Mouse (Mus musculus) forebrain, embryonic 10.5 days (tissue): Measurements from ENCODE around the gene Nfu1. TPM values are rescaled to one million over a fixed set of nuclear protein-coding genes. Genes with fewer than 3 reads are reported as not detected.
"Not testable (repeated sequence)": the region's sequence is repeated elsewhere in the genome, so short reads cannot be mapped to it uniquely, and the experiment has no call there.

ENCODE experiments used
- DNase-seq: peaks from one replicate; pipeline ENCODE4 v3.0.0-alpha.2; 2017; ENCODE audit warnings: low spot score; ENCODE audit errors: extremely low spot score
- H3K27ac ChIP-seq: fragments of 300-500 bp; sonication (generic); 2 replicates; pipeline ENCODE4 v1.5.1; 2016; ENCODE audit warnings: mild to moderate bottlenecking
- H3K27me3 ChIP-seq: fragments of 300-500 bp; sonication (generic); 2 replicates; pipeline ENCODE4 v1.6.1; 2016; ENCODE audit warnings: mild to moderate bottlenecking; ENCODE audit not compliant: poor library complexity, severe bottlenecking
- H3K36me3 ChIP-seq: fragments of 300-500 bp; sonication (generic); replicated peaks from 2 replicates; pipeline ENCODE4 v1.6.1; 2016; ENCODE audit warnings: mild to moderate bottlenecking, moderate library complexity
- H3K4me1 ChIP-seq: fragments of 300-500 bp; sonication (generic); 2 replicates; pipeline ENCODE4 v1.6.1; 2016
- H3K4me3 ChIP-seq: fragments of 300-500 bp; sonication (generic); 2 replicates; pipeline ENCODE4 v1.5.1; 2016; ENCODE audit warnings: mild to moderate bottlenecking, moderate library complexity
- H3K9me3 ChIP-seq: fragments of 300-500 bp; sonication (generic); 2 replicates; pipeline ENCODE4 v1.6.1; 2016; ENCODE audit warnings: mild to moderate bottlenecking, moderate library complexity
- WGBS: fragments of 180-500 bp; shearing (Covaris S2); methylation state at CpG from one replicate; pipeline ENCODE4 v1.1.7; 2016; 5-methylcytosine and 5-hydroxymethylcytosine counted together
- polyA plus RNA-seq: library from polyadenylated mRNA; unstranded; fragments of >200 nt; fragmentation: Nextera tagmentation; extraction: Ambion mirVana; gene quantifications from 2 replicates; pipeline ENCODE4 v1.2.1, GENCODE M21; 2016

Gene Nfu1
- polyA plus RNA-seq, 1 experiment from 2014 or later, result 88.2 TPM

GRCm38 (mm10) chr6:86996629-86997307 is 12.3 kb upstream of the Nfu1 start:
- no peak overlapping the region for H3K4me3 ChIP-seq
- H3K4me1 ChIP-seq, result no peaks in the 10 kb centered on the region
- H3K27me3 ChIP-seq, result no peaks in the 10 kb centered on the region
- H3K36me3 ChIP-seq, result peaks cover 31% of the 10 kb centered on the region
- 87% methylated on average over 5 of the region's 5 CpGs for WGBS
- no peak for DNase-seq
- no peaks in the 10 kb centered on the region for H3K9me3 ChIP-seq
- H3K27ac ChIP-seq, result no peak overlapping the region

- Histone ChIP-seq H3K9me3 (no peaks in the 10 kb centered on the region), H3K27ac (no peak overlapping the region), H3K27me3 (no peaks in the 10 kb centered on the region), H3K4me3 (no peak overlapping the region), H3K4me1 (no peaks in the 10 kb centered on the region), H3K36me3 (peaks cover 31% of the 10 kb centered on the region)
- WGBS, result 97% methylated on average over 6 of the region's 6 CpGs
- DNase-seq, result no peak
Observed at GRCm38 (mm10) chr6:86997360-86997759, 11.7 kb upstream of the Nfu1 start.

GRCm38 (mm10) chr6:87001995-87002394 is 7.0 kb upstream of the Nfu1 start:
- WGBS, result 91% methylated on average over 6 of the region's 6 CpGs
- H3K36me3 ChIP-seq, result peaks cover 18% of the 10 kb centered on the region
- no peak overlapping the region for H3K4me3 ChIP-seq

DNA sequence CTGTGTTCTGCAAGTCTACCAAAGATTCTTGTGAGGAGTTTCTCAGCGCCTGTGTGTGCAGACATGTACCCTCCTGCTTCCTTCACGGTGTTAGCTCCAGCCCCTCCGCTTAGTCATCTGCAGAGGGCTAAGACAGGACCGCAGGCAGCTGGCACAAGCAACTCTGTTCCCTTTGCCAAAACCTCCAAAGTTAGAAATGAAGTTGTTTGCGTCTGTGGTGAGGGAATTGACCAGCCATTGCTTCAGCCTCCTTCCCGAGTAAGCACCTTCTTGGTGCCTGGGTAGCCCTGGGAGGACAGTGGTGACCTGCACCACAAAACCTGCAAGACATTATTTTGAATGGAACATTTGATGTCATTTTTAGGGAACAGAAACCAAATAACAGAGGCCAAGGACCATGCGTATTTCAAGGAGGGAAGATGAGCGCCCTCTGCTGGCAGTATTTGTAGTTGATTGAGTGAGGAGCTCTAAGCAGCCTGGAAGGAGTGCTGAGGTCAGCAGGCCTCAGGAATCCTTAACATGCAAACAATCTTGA is 6.4 kb upstream of the Nfu1 start:
- Histone ChIP-seq H3K27me3 (no peaks in the 10 kb centered on the region), H3K36me3 (peaks cover 12% of the 10 kb centered on the region), H3K27ac (no peak overlapping the region), H3K4me1 (0 out of 2 replicates have a peak, but pooled peaks cover 2% of the 10 kb centered on the region), H3K9me3 (no peaks in the 10 kb centered on the region), H3K4me3 (no peak overlapping the region)
- peak; percentile 74 for DNase-seq
- 51% methylated on average over 8 of the region's 8 CpGs for WGBS

More at GRCm38 (mm10) chr6:87001995-87002394, 7.0 kb upstream of the Nfu1 start:
- Histone ChIP-seq H3K27ac (no peak overlapping the region), H3K9me3 (no peaks in the 10 kb centered on the region), H3K27me3 (no peaks in the 10 kb centered on the region), H3K4me1 (0 out of 2 replicates have a peak, but pooled peaks cover 2% of the 10 kb centered on the region)
- DNase-seq, result no peak

GRCm38 (mm10) chr6:87004099-87004498 is 4.9 kb upstream of the Nfu1 start:
- peaks cover 3% of the 10 kb centered on the region for H3K4me1 ChIP-seq
- 69% methylated on average over 2 of the region's 2 CpGs for WGBS
- H3K27me3 ChIP-seq, result no peaks in the 10 kb centered on the region
- no peak overlapping the region for H3K27ac ChIP-seq
- no peak for DNase-seq
- no peak overlapping the region for H3K4me3 ChIP-seq
- H3K36me3 ChIP-seq, result no peaks in the 10 kb centered on the region
- H3K9me3 ChIP-seq, result no peaks in the 10 kb centered on the region

- DNase-seq, result no peak
- no peak overlapping the region for H3K4me3 ChIP-seq
Observed at GRCm38 (mm10) chr6:87005577-87005976, 3.5 kb upstream of the Nfu1 start.

DNA sequence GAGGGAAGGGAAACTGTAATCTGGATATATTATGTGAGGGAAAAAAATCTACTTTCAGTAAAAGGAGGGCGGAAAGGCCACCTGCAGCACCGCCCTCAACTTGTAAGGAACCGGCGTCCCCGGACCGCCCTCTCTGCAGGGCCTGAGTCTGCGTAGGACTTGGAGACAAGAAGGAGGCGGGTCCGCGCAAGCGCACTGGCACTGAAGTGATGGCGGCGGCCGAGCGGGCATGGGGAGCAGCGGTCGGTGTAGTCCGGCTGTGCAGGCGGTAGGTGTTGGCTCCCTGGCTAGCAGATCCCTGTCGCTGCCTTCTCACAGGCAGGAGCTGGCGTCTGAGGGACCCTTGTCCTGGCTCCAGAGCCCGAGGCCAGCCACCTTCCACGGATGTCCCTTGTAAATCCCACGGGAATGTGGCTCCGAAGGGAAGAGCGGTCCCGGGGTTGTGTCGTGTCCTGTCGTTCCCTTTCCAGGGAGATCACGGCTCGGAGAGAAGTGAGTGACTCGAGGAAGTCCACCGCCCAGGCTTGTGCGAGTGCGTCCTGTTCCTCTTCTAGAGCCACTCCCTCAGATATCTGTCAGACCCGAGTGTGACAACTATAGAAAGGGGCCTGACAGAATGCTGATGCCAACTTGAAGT is 774 bp downstream of the Nfu1 start:
- H3K27ac ChIP-seq, result peak overlapping the region; percentile 97
- peaks cover 18% of the 10 kb centered on the region for H3K4me1 ChIP-seq
- peaks cover 14% of the 10 kb centered on the region for H3K36me3 ChIP-seq
- no peaks in the 10 kb centered on the region for H3K27me3 ChIP-seq
- peak overlapping the region; percentile 97 for H3K4me3 ChIP-seq
- under 1% methylated on average over 36 of the region's 36 CpGs for WGBS
- DNase-seq, result peak; percentile 93
- H3K9me3 ChIP-seq, result no peaks in the 10 kb centered on the region

More at GRCm38 (mm10) chr6:87005577-87005976, 3.5 kb upstream of the Nfu1 start:
- Histone ChIP-seq H3K36me3 (no peaks in the 10 kb centered on the region), H3K27ac (no peak overlapping the region), H3K9me3 (no peaks in the 10 kb centered on the region), H3K4me1 (peaks cover 14% of the 10 kb centered on the region), H3K27me3 (no peaks in the 10 kb centered on the region)

- no peaks in the 10 kb centered on the region for H3K4me1 ChIP-seq
- no peak overlapping the region for H3K4me3 ChIP-seq
- DNase-seq, result no peak
- H3K27ac ChIP-seq, result no peak overlapping the region
- H3K27me3 ChIP-seq, result no peaks in the 10 kb centered on the region
- peaks cover 74% of the 10 kb centered on the region for H3K36me3 ChIP-seq
- 58% methylated on average over 4 of the region's 4 CpGs for WGBS
- peaks cover 7% of the 10 kb centered on the region for H3K9me3 ChIP-seq
Observed at GRCm38 (mm10) chr6:87016916-87017315, 7.9 kb downstream of the Nfu1 start.

DNA sequence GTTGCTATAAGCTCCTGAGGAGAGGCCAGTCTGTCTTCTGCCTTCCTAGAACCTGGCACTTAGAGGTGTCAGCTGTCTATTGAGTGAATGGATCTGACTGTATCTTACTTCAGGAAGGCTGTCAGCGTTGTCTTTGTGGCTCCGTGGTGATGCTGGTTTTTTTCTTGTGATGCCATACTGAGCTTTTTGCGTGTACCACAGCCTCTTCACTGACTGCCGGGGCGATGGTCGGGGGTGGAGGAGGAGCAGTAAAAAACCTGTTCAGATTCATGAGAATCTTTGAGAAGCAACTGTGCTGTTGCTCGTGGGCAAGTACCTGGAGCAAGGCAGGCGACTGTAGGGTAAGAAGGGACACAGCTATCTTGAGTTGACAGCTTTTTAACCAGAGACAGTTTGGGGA is 9.8 kb downstream of the Nfu1 start:
- Histone ChIP-seq H3K4me3 (no peak overlapping the region), H3K27me3 (no peaks in the 10 kb centered on the region), H3K36me3 (peaks cover 84% of the 10 kb centered on the region), H3K9me3 (peaks cover 7% of the 10 kb centered on the region), H3K4me1 (no peaks in the 10 kb centered on the region), H3K27ac (no peak overlapping the region)
- no peak for DNase-seq
- 95% methylated on average over 8 of the region's 8 CpGs for WGBS

- Histone ChIP-seq H3K4me1 (no peaks in the 10 kb centered on the region), H3K4me3 (no peak overlapping the region), H3K36me3 (peaks cover 91% of the 10 kb centered on the region), H3K27ac (no peak overlapping the region), H3K9me3 (peaks cover 7% of the 10 kb centered on the region), H3K27me3 (no peaks in the 10 kb centered on the region)
- 96% methylated on average over 12 of the region's 12 CpGs for WGBS
- no peak for DNase-seq
Observed at GRCm38 (mm10) chr6:87021791-87022190, 12.8 kb downstream of the Nfu1 start.

- 88% methylated on average over 7 of the region's 7 CpGs for WGBS
Observed at GRCm38 (mm10) chr6:87026980-87027379, 17.9 kb downstream of the Nfu1 start.

GRCm38 (mm10) chr6:87028881-87029280 is 19.8 kb downstream of the Nfu1 start:
- no peak for DNase-seq
- Histone ChIP-seq H3K36me3 (peaks cover 65% of the 10 kb centered on the region), H3K4me1 (no peaks in the 10 kb centered on the region), H3K4me3 (no peak overlapping the region), H3K27me3 (no peaks in the 10 kb centered on the region), H3K9me3 (no peaks in the 10 kb centered on the region), H3K27ac (no peak overlapping the region)

More at GRCm38 (mm10) chr6:87026980-87027379, 17.9 kb downstream of the Nfu1 start:
- Histone ChIP-seq H3K9me3 (no peaks in the 10 kb centered on the region), H3K36me3 (peaks cover 81% of the 10 kb centered on the region), H3K27ac (no peak overlapping the region), H3K27me3 (no peaks in the 10 kb centered on the region), H3K4me3 (no peak overlapping the region), H3K4me1 (no peaks in the 10 kb centered on the region)
- DNase-seq, result no peak

- H3K27me3 ChIP-seq, H3K4me1 ChIP-seq: not testable (repeated sequence)
- 93% methylated on average over 7 of the region's 7 CpGs for WGBS
Observed at GRCm38 (mm10) chr6:87031310-87031709, 22.3 kb downstream of the Nfu1 start.

More at GRCm38 (mm10) chr6:87031310-87031709, 22.3 kb downstream of the Nfu1 start:
- peaks cover 43% of the 10 kb centered on the region for H3K36me3 ChIP-seq
- not testable (repeated sequence) for H3K27ac ChIP-seq, H3K4me3 ChIP-seq, H3K9me3 ChIP-seq, DNase-seq
